Mouse (Mus musculus): ENCODE measurements around the gene Serinc2.

DNA sequence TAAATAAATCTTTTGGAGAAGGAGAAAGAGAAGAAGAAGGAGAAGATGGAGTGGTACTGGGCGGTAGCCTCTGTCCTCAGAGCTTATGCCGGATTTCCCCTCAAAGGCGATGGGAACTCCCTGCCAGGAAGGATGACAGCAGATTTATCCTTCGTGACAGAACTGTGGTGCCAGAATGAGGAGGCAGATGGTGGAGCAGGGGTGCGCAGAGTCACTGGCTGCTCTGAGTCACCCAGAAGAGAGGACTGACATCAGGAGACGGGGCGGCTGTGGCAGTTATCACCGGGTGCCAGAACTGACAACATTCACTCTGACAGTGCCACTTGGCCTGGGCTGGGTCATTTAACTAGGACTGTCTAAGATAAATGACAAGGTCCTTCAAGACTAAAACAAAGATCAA lies 8.9 kb downstream of the Serinc2 start:
- no peak for TF ChIP-seq E2F4 (IDR thresholded peaks at IDR 0.05; ENCODE audit: insufficient replicate concordance, low read depth, low read length)
- no peak for TF ChIP-seq CTCF (conservative IDR thresholded peaks at IDR 0.05 in 1 of 2, IDR thresholded peaks at IDR 0.05 in 1 of 2; ENCODE audit: low read depth in 2 of 2, low read length in 2 of 2)
- TF ChIP-seq ZC3H11A (IDR thresholded peaks at IDR 0.05; ENCODE audit: low read depth, low read length), result no peak
- no peak for TF ChIP-seq POLR2A (IDR thresholded peaks at IDR 0.05; ENCODE audit: low read depth, low read length)
- TF ChIP-seq ETS1 (conservative IDR thresholded peaks at IDR 0.05; ENCODE audit: low read depth, low read length), result no peak
- no peak for TF ChIP-seq KAT2A (IDR thresholded peaks at IDR 0.05; ENCODE audit: insufficient replicate concordance, low read length)
- TF ChIP-seq NELFE (IDR thresholded peaks at IDR 0.05; ENCODE audit: low read depth, low read length), result no peak
- TF ChIP-seq POLR2AphosphoS2 (IDR thresholded peaks at IDR 0.05; ENCODE audit: low read depth, low read length), result no peak
- TF ChIP-seq CHD1 (IDR thresholded peaks at IDR 0.05; ENCODE audit: low read depth, low read length), result no peak
- TF ChIP-seq EP300 (IDR thresholded peaks at IDR 0.05; ENCODE audit: low read length), result no peak
- no peak for TF ChIP-seq JUND (conservative IDR thresholded peaks at IDR 0.05; ENCODE audit: low read depth, low read length)
- no peak for TF ChIP-seq MXI1 (IDR thresholded peaks at IDR 0.05; ENCODE audit: low read depth, low read length)
